Mouse (Mus musculus): ENCODE results near the gene Rragc.

Rragc gene

DNA sequence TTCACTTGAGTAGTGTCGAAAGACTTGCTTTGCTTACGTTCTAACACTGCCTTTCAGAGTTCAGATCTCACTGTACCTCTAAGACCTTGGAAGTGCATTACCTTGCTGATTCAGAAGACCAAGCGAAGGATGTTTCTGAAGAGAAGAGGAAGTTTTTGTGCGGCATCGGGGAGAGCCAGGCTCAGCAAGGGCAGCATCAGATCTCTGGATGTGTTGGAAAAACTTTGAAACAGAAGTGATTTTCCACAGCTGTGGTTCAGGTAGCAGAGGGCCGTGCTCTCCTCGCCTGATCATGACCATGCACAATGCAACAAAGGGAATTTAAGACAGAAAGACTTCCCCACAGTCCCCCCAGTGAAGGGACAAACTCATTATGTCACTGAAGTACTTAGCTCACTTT lies 18.8 kb downstream of the Rragc start:
- TF ChIP-seq GATA4 (IDR thresholded peaks at IDR 0.05; ENCODE audit: insufficient replicate concordance, low read length) = no peak

- TF ChIP-seq GATA4 (IDR thresholded peaks at IDR 0.05; ENCODE audit: insufficient replicate concordance, low read length) = no peak
Measured at GRCm38 (mm10) chr4:123939838-123940237, 22.6 kb downstream of the Rragc start.

DNA sequence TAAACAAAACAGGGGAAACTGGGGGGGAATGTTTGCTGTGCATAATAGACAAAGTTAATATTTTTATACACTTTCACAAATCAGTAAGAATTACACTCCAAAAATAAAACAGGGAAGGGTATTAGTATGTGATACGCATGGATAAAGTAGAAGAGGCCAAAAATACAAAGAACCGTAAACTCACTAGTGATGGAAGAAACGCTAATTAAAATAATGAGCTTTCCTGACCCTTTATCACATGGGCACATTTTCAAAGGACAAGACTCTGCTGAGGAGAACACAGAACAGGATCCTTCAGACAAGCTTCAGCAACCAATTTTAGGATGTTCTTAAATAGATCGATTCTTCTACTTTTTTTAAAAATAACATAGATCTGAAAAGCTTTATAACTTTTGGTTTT lies 29.5 kb downstream of the Rragc start:
- no peak for TF ChIP-seq GATA4 (IDR thresholded peaks at IDR 0.05; ENCODE audit: insufficient replicate concordance, low read length)

GRCm38 (mm10) chr4:123947149-123947548 lies 29.9 kb downstream of the Rragc start:
- no peak for TF ChIP-seq GATA4 (IDR thresholded peaks at IDR 0.05; ENCODE audit: insufficient replicate concordance, low read length)

DNA sequence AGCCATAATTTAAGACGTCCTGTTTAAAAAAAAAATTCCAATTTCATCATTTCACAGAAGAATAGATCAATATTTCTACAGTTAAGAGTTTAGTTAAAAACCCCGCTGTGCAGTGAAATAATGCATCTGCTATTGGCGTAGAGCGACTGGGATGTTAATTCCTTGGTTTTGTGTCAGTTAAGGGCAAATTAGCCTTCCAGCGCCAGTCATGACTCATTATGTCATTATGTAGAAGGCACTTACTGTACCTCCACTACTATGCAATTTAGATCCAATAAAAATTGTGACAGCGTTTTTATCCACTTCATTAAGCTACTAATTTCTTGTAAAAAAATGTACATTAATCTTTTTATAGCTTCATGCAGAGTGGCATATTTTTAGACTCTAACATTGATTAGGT lies 31.7 kb downstream of the Rragc start:
- no peak for TF ChIP-seq GATA4 (IDR thresholded peaks at IDR 0.05; ENCODE audit: insufficient replicate concordance, low read length)

- no peak for TF ChIP-seq GATA4 (IDR thresholded peaks at IDR 0.05; ENCODE audit: insufficient replicate concordance, low read length)
Measured at GRCm38 (mm10) chr4:123949649-123950048, 32.4 kb downstream of the Rragc start.

DNA sequence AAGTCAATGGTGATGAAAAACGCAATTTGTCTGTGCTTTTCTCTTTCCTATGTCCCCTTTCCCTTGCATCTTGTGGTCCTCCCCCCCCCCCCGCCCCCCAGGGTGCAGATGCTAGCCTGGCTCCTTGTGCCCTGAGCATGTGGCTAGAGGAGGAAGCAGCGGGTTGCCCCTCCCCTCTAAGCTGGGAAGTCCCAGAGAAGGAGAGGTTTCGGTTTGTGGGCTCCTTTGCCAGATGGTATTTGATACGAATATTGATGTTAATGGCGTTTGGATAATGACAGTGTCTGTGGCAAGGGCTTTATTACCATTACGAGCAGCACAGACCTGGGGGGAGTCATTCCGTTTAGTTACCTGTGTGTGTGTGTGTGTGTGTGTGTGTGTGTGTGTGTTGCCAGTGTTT lies 34.8 kb downstream of the Rragc start:
- TF ChIP-seq GATA4 (IDR thresholded peaks at IDR 0.05; ENCODE audit: insufficient replicate concordance, low read length) = no peak

DNA sequence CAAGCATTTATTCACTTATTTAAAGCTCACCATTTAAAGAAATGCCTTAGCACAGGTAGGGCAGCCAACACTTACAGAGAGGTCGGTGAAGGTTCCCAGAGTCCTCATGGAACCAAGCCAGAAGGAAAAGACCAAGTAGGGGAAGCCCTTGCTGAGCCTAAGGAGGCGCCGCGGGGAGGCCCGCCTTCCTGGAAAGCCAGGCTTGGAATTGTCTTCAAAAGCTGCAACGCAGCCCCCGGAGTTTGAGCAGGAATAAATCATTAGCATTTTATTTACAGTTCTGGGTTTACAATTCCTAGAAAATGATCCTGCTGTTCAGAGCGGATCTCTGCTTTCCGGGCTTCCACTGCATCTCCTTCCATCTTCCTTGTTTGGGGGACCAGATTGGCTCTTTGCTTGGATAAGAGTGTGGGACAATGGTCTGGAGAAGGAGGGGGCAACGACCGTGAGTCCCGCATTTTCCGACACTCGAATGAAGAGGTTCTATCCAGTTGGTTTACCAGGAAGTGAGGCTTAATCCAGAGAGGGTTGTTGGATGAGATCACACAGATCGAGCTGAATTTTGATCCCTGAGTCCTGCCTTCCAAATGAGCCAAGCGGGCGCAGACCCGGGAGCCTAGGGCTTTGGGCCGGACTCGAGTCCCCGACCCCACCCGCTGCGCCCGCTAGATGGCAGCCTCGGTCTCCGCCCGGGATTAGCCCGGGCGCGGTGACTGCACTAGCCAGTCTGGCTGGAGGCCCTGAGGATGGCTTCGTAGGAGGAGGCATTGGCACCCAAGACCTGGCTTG lies 39.7 kb downstream of the Rragc start:
- no peak for TF ChIP-seq GATA4 (IDR thresholded peaks at IDR 0.05; ENCODE audit: insufficient replicate concordance, low read length)

DNA sequence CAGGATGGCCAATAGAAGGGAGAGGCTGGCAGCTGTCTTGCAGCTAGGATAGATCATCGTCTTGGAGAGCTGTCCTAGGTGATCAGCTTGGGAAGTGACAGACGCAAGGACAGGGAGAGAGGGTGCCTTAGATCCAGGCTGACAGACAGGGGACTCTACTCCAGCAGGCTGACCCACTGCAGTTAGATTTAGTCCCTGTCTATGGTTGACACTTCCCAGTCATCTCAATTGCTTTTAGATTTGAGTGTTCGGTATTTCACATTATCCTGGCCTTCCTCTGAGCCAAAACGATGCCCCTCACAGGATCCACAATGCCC lies 40.2 kb downstream of the Rragc start:
- TF ChIP-seq GATA4 (IDR thresholded peaks at IDR 0.05; ENCODE audit: insufficient replicate concordance, low read length) = no peak

- no peak for TF ChIP-seq GATA4 (IDR thresholded peaks at IDR 0.05; ENCODE audit: insufficient replicate concordance, low read length)
Measured at GRCm38 (mm10) chr4:123957891-123958290, 40.6 kb downstream of the Rragc start.

DNA sequence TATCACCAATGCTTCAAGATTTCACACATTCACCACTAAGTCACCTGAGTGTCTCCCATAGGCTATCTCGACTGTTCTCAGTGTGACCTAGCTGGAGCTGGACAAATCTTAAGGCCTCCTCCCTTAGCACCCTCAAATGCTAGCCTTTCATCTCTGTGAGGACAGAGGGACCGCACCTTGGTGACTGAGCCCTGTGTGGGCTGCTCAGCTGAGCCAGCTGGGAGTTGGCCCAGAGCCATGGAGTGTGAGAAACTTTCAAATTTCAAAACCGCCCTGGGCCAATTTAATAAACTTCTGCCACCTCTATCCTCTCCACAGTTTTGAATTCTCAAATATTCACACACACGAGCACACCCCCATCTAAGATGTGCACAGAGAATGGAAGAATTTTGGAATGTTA lies 43.7 kb downstream of the Rragc start:
- TF ChIP-seq GATA4 (IDR thresholded peaks at IDR 0.05; ENCODE audit: insufficient replicate concordance, low read length) = no peak

GRCm38 (mm10) chr4:123962721-123963120 lies 45.5 kb downstream of the Rragc start:
- no peak for TF ChIP-seq GATA4 (IDR thresholded peaks at IDR 0.05; ENCODE audit: insufficient replicate concordance, low read length)

- TF ChIP-seq GATA4 (IDR thresholded peaks at IDR 0.05; ENCODE audit: insufficient replicate concordance, low read length) = no peak
Measured at GRCm38 (mm10) chr4:123968663-123969321, 51.5 kb downstream of the Rragc start.

GRCm38 (mm10) chr4:123969458-123969857 lies 52.2 kb downstream of the Rragc start:
- no peak for TF ChIP-seq GATA4 (IDR thresholded peaks at IDR 0.05; ENCODE audit: insufficient replicate concordance, low read length)

GRCm38 (mm10) chr4:123971059-123971458 lies 53.8 kb downstream of the Rragc start:
- no peak for TF ChIP-seq GATA4 (IDR thresholded peaks at IDR 0.05; ENCODE audit: insufficient replicate concordance, low read length)

DNA sequence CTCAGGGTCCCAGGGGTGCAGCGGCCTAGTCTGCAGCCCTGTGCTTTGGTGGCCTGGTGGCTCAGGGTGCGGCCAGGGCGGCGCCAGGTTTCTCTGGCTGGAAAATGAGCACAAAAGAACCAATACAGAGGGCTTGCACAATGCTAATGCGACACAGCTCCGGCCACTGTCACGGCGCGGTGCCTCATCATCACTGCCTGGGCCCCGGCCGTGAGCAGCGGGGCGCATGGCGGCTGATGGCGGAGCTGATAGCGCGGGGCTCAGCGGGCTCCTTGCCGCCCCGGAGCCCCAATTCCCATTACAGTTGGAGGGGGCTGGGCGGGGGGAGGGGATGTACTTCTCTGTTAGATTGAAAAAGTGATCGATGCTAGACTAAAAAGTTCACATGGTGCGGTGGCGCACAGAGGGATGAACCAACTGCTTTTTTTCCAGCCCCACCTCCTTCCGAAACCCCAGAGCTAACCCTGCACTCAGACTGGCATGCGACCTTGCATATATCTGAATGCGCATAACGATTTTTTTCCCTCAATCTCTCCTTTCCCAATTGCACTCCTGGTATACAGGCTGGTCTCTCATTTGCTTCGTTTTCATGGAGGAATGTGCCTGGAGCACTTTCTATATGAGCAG lies 55.3 kb downstream of the Rragc start:
- TF ChIP-seq GATA4 (IDR thresholded peaks at IDR 0.05; ENCODE audit: insufficient replicate concordance, low read length) = peak; percentile 62; the same call in 1 of the 2 replicates
